8 mouse cellular contexts compared by ENCODE assay signal in the genomic region with DNA sequence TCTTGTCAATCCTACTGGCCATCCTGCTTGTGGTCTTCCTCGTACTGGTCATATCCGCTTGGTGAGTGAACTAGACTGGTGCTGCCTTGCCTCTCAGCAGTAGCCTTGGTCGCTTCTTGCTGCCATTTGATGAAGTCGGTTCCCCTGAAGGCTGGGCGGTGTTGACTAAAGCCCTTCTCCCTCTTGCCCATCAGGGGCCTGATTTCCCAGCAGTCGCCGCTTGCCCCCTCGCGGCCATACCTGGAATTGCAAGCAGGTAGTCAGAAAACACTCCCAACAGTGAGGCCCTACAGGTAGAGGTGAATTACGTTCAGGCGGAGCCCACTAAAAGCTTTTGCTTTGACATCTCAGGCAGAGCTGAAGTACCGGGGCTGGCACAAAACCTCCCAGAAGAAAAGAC. TPM values are rescaled to one million over a fixed set of nuclear protein-coding genes. Genes with fewer than 3 reads are reported as not detected.
DNase-seq lines count a peak whose midpoint lies in the region; TF ChIP-seq lines count a peak whose summit lies in the region.

No protein-coding gene starts in this region.

- H3K4me1 ChIP-seq in E14TG2a.4 (replicated peaks; ENCODE audit: low read depth, low read length): peaks cover 67% of the 10 kb centered on the region

- peak overlapping the region; percentile 21; the same call in 1 of the 2 replicates for H3K4me3 ChIP-seq in E14TG2a.4 (replicated peaks; ENCODE audit: low read length)

- 0 out of 2 replicates have a peak, but pooled peaks cover 4% of the 10 kb centered on the region for H3K9me3 ChIP-seq in E14TG2a.4 (ENCODE audit: low read length)

- TF ChIP-seq CTCF in E14TG2a.4 (conservative IDR thresholded peaks at IDR 0.05; ENCODE audit: low read length): peak; percentile 99

- intact Hi-C loops in heart, postnatal 14 days (cut with DNase I): loop anchor here (2.0 to 5.0 kb wide), 3 partner anchors 79 to 184 kb away; no protein-coding TSS in a partner anchor

- peak; percentile 82 to 93 for DNase-seq in adrenal gland, adult (ENCODE audit: inconsistent age in 2 of 2, low spot score in 1 of 2)
- peak; percentile 87 for DNase-seq in embryo, embryonic 10 days (ENCODE audit: low spot score)
- peak; percentile 83 to 88 for DNase-seq in heart, postnatal 14 days
- peak; percentile 45 for DNase-seq in layer of hippocampus, adult 9-11 months
- DNase-seq in lung, postnatal 4 days: peak; percentile 78 to 87
- DNase-seq in right cerebral cortex, postnatal 4 days: peak; percentile 77
- DNase-seq in urinary bladder, postnatal 4 days (ENCODE audit: low spot score in 2 of 2): peak; percentile 77 to 90

- H3K36me3 ChIP-seq in E14TG2a.4 (ENCODE audit: insufficient read depth, low read length): 0 out of 2 replicates have a peak, but pooled peaks cover 3% of the 10 kb centered on the region

- H3K27me3 ChIP-seq in E14TG2a.4 (ENCODE audit: insufficient read depth, low read length): peaks cover 3% of the 10 kb centered on the region; the same call in 1 of the 2 replicates

RNA-seq across cellular contexts. Expression of gene Upk3bl, which starts 7.3 kb away (rescaled TPM):
- total RNA-seq in heart, postnatal 14 days (2021): not detected

RNA-seq across cellular contexts. Expression of gene Rasa4, which starts 22.1 kb away (rescaled TPM):
- total RNA-seq in heart, postnatal 14 days (2021): 1 to 10 TPM; 6.6 to 8.3 TPM

RNA-seq across cellular contexts. Expression of gene Upk3b, which starts 23.3 kb away (rescaled TPM):
- total RNA-seq in heart, postnatal 14 days (2021): 10 to 100 TPM; 24.8 to 26.5 TPM

RNA-seq across cellular contexts. Expression of gene Polr2j, which starts 54.9 kb away (rescaled TPM):
- 10 to 100 TPM; 61.5 to 63.4 TPM for total RNA-seq in heart, postnatal 14 days (2021)

Comparison
In these comparisons a context has a peak if more than half of its experiments do, and no peak if none do; other contexts are left out.
1. Peak in every context shown above with its lines: DNase-seq and H3K4me3 ChIP-seq.